Mouse (Mus musculus) G1E (cell line): ENCODE results near the gene Nfasc.

Experiments
- CTCF ChIP-seq: IDR thresholded peaks from 2 replicates; pipeline ENCODE4 v1.5.1; 2012; ENCODE audit warnings: low read depth, low read length, inconsistent platforms, mixed read lengths
- GATA1 ChIP-seq: IDR thresholded peaks from 2 replicates; pipeline ENCODE4 v1.6.1; 2012; ENCODE audit warnings: borderline replicate concordance, low read length, inconsistent platforms, mixed read lengths
- TAL1 ChIP-seq: conservative IDR thresholded peaks from 2 replicates; pipeline ENCODE4 v1.6.1; 2012; ENCODE audit warnings: low read depth, low read length, inconsistent platforms, mixed read lengths

DNA sequence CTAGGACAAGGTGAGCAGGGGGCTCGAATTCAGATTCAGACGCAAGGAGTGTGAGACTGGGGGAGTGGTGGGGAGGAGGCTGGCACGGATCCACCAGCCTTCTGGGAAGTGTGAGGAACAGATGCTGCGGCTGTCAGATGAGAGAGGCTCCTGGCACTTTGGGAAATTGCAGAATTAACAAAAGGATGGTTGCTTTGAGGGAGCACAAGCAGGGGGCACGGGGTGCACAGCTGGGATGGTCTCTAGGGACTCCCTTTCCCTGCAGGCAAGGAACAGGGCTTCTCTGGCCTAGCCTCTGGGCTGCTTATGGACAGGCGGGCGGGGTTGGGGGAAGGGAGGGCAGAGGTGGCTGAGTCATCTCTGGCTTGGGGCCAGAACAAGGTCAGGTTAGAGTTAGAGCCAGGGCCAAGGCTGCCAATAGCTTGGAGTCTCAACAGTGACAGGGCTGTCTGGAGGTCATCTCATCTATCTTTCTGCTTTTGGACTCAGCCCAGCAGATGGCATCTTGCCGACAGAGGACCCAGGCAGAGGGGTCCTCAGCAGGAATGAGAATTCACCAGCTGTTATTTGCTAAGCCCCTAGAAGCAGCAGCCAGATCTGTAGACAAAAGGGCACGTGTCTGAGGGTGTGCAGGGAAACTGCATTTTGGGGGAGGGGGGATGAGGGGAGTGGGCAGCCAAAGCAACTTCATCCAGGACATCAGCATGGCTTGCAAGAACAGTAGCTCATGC lies 183.5 kb downstream of the Nfasc start:
- TF ChIP-seq CTCF, result no peak
- TF ChIP-seq GATA1, result no peak
- TF ChIP-seq TAL1, result no peak
